Mouse (Mus musculus): ENCODE data around the gene Proz.

- TF ChIP-seq CTCF (IDR thresholded peaks at IDR 0.05; ENCODE audit: extremely low read depth, insufficient read depth, low read length): no peak
- TF ChIP-seq POLR2A (IDR thresholded peaks at IDR 0.05; ENCODE audit: extremely low read depth, insufficient read depth, low read length): no peak
These were observed 23.7 kb upstream of the Proz start, which contains the start of gene F10 for GRCm38 (mm10) chr8:13037015-13037414.

All from cortical plate, adult 2 months (tissue).